Mouse (Mus musculus) right cerebral cortex, postnatal 10 days (tissue): Measurements from ENCODE around the gene Zfand2b.

Source experiments
- DNase-seq, 2 experiments: peaks; one replicate each; pipeline ENCODE4 v3.0.0; 2021; ENCODE audit warnings: low spot score in 2 of 2

The Zfand2b gene

DNA sequence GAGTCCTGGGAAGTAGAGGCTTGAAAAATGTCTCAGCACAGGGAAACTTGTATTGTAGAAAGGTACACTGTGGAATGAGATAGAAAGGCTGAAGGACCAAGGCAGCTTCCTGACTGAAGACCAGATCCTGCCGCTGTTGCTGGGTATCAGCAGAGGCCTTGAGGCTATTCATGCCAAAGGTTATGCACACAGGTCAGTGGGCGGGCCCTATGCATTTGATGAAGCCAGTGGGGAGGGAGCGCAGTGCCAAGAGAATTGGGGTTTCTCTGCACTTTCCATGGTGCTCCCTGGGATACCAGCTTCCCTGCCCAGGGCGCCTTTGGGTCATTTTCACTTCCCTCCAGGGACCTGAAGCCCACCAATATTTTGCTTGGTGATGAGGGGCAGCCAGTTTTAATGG lies 44.1 kb downstream of the Zfand2b start:
- no peak for DNase-seq

GRCm38 (mm10) chr1:75213096-75213495 lies 44.6 kb downstream of the Zfand2b start:
- no peak for DNase-seq

DNA sequence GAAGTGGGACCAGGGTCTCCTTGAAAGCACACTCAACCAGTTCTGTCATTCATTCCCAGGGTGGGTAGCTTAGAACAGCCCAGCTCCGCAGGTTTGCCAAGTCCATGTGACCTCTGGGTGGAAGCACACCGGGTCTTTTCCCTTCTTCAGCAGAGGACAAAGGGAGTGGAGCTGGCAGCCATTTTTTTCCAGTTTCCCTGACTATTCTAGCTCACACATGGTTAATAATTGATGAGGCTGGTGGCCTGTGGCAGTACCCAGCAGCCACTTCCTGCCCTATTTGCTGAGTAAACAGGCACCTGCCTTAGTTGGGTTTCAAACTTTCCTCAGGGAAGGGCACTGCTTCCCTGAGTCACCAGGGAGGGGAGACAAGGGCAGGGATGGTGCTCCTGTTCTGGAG lies 46.0 kb downstream of the Zfand2b start:
- DNase-seq: no peak

GRCm38 (mm10) chr1:75214886-75215285 lies 46.4 kb downstream of the Zfand2b start:
- DNase-seq: peak; percentile 81 to 85

- no peak for DNase-seq
Observed at GRCm38 (mm10) chr1:75215785-75216184, 47.3 kb downstream of the Zfand2b start.

- no peak for DNase-seq
Observed at GRCm38 (mm10) chr1:75216797-75217585, 48.5 kb downstream of the Zfand2b start.

GRCm38 (mm10) chr1:75217893-75218226 lies 49.4 kb downstream of the Zfand2b start:
- DNase-seq: no peak

DNA sequence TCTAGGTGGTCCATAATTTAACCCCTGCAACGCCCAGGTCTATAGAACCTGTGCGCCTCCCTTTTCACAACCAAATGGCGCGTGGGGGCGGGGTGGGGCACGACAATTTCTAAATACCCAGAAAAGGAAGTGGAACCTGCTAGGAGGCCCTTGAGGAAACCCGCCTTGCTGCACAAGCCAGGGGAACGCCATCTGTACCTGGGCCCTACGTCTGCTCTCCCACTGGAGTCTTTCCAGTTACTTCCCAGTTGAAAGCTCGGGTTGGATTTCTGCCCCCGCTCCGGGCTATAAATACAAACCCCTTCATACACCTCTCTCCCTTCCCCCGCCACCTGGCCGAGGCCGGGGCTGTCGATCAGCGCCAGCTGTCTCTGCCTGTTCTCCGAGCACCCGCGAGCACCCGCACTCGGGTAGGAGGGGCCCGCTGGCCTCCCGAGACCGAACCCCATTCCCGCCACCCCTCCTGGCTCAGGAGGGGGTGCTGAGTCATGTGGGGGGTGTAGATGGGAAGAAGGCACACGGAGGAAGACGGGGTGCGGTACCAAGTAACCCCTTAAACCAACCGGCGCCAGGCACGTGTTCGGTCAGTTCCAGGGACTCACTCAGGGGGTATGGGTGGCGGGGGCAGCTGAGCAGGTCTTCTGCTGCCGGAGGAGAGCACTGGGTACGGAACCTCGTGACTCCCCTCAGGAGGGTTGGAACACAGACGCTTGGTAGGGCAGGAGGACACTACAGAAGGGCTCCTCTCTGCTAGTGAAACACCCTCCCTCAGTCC lies 50.0 kb downstream of the Zfand2b start:
- DNase-seq: peak; percentile 76 to 82

- DNase-seq: peak; percentile 94
Observed at GRCm38 (mm10) chr1:75219078-75219477, 50.6 kb downstream of the Zfand2b start.

GRCm38 (mm10) chr1:75219531-75219930 lies 51.1 kb downstream of the Zfand2b start, which contains the start of gene Tuba4a:
TSS of gene Tuba4a (minus strand) at chr1:75219865.
- peak in 1 of 2 experiments; percentile 59 for DNase-seq
